Mouse (Mus musculus) heart, postnatal 4 days (tissue): ENCODE measurements around the gene Gm28230. TPM values are rescaled to one million over a fixed set of nuclear protein-coding genes. Genes with fewer than 3 reads are reported as not detected.

Experiments
- DNase-seq: peaks from one replicate; pipeline ENCODE4 v3.0.0; 2021
- total RNA-seq, 2 experiments: library from RNA; stranded (reverse); gene quantifications; 2 replicates each; pipeline ENCODE4 v1.2.3; 2021

Gm28230 gene
- total RNA-seq, 2 experiments from 2014 or later = not detected

- DNase-seq = peak; percentile 21
These were observed 2.1 kb upstream of the Gm28230 start for GRCm38 (mm10) chr2:74724244-74725015.

- DNase-seq = no peak
These were observed 1.4 kb upstream of the Gm28230 start for GRCm38 (mm10) chr2:74725171-74725570.

GRCm38 (mm10) chr2:74726973-74727639, 578 bp downstream of the Gm28230 start:
- no peak for DNase-seq

GRCm38 (mm10) chr2:74727640-74728302, 1.2 kb downstream of the Gm28230 start:
- no peak for DNase-seq

- DNase-seq = no peak
These were observed 1.8 kb downstream of the Gm28230 start for GRCm38 (mm10) chr2:74728303-74728680.

- DNase-seq = no peak
These were observed 3.8 kb downstream of the Gm28230 start for GRCm38 (mm10) chr2:74730331-74730730.

- no peak for DNase-seq
These were observed 4.5 kb downstream of the Gm28230 start for GRCm38 (mm10) chr2:74731055-74731454.

- no peak for DNase-seq
These were observed 5.4 kb downstream of the Gm28230 start for GRCm38 (mm10) chr2:74731799-74732512.

- no peak for DNase-seq
These were observed 6.2 kb downstream of the Gm28230 start for GRCm38 (mm10) chr2:74732513-74733316.

GRCm38 (mm10) chr2:74733317-74733661, 6.8 kb downstream of the Gm28230 start:
- no peak for DNase-seq

- DNase-seq = no peak
These were observed 7.2 kb downstream of the Gm28230 start for GRCm38 (mm10) chr2:74733765-74734164.

GRCm38 (mm10) chr2:74734451-74734850, 7.9 kb downstream of the Gm28230 start:
- DNase-seq = no peak

GRCm38 (mm10) chr2:74734996-74735811, 8.7 kb downstream of the Gm28230 start:
- DNase-seq = no peak

GRCm38 (mm10) chr2:74735851-74736687, 9.5 kb downstream of the Gm28230 start:
- no peak for DNase-seq

- DNase-seq = no peak
These were observed 10.4 kb downstream of the Gm28230 start for GRCm38 (mm10) chr2:74736688-74737577.

- no peak for DNase-seq
These were observed 11.1 kb downstream of the Gm28230 start for GRCm38 (mm10) chr2:74737578-74738070.

- DNase-seq = no peak
These were observed 12.3 kb downstream of the Gm28230 start for GRCm38 (mm10) chr2:74738623-74739475.

- DNase-seq = no peak
These were observed 12.9 kb downstream of the Gm28230 start for GRCm38 (mm10) chr2:74739476-74739800.
